Mouse (Mus musculus) heart, embryonic 12.5 days (tissue): ENCODE results near the gene Hamp. TPM values are rescaled to one million over a fixed set of nuclear protein-coding genes. Genes with fewer than 3 reads are reported as not detected.
A peak's percentile ranks its signal among the peaks of the same experiment; 100 is the strongest.
"Not testable (repeated sequence)": the region's sequence is repeated elsewhere in the genome, so short reads cannot be mapped to it uniquely, and the experiment has no call there.

Experiments
- ATAC-seq: fragments of 200-750 bp; cut with Nextera tagmentation; 2 replicates; pipeline ENCODE4 v1.8.0; 2017; ENCODE audit warnings: moderate TSS enrichment, moderate library complexity; ENCODE audit not compliant: insufficient number of reproducible peaks, low FRiP score
- H3K27ac ChIP-seq: fragments of 300-500 bp; sonication (generic); 2 replicates; pipeline ENCODE4 v1.5.1; 2016; ENCODE audit warnings: mild to moderate bottlenecking, moderate library complexity; ENCODE audit not compliant: poor library complexity, severe bottlenecking
- H3K27me3 ChIP-seq: fragments of 300-500 bp; sonication (generic); replicated peaks from 2 replicates; pipeline ENCODE4 v1.6.1; 2016; ENCODE audit warnings: mild to moderate bottlenecking, moderate library complexity
- H3K36me3 ChIP-seq: fragments of 300-500 bp; sonication (generic); 2 replicates; pipeline ENCODE4 v1.6.1; 2016; ENCODE audit warnings: mild to moderate bottlenecking, moderate library complexity
- H3K4me1 ChIP-seq: fragments of 300-500 bp; sonication (generic); replicated peaks from 2 replicates; pipeline ENCODE4 v1.6.1; 2016; ENCODE audit warnings: mild to moderate bottlenecking
- H3K4me2 ChIP-seq: fragments of 300-500 bp; sonication (generic); 2 replicates; pipeline ENCODE4 v1.6.1; 2016; ENCODE audit warnings: mild to moderate bottlenecking, moderate library complexity
- H3K4me3 ChIP-seq: fragments of 300-500 bp; sonication (generic); 2 replicates; pipeline ENCODE4 v1.5.1; 2016; ENCODE audit warnings: mild to moderate bottlenecking
- H3K9ac ChIP-seq: fragments of 300-500 bp; sonication (generic); 2 replicates; pipeline ENCODE4 v1.6.1; 2016; ENCODE audit warnings: mild to moderate bottlenecking, moderate library complexity
- H3K9me3 ChIP-seq: fragments of 300-500 bp; sonication (generic); replicated peaks from 2 replicates; pipeline ENCODE4 v1.6.1; 2016; ENCODE audit warnings: mild to moderate bottlenecking, moderate library complexity
- WGBS: fragments of 180-500 bp; shearing (Covaris S2); methylation state at CpG from one replicate; pipeline ENCODE4 v1.1.7; 2016; 5-methylcytosine and 5-hydroxymethylcytosine counted together
- polyA plus RNA-seq: library from polyadenylated mRNA; unstranded; fragments of >200 nt; fragmentation: Nextera tagmentation; extraction: Ambion mirVana; gene quantifications from 2 replicates; pipeline ENCODE4 v1.2.1, GENCODE M21; 2016

Gene Hamp
- polyA plus RNA-seq, 1 experiment from 2014 or later = not detected

DNA sequence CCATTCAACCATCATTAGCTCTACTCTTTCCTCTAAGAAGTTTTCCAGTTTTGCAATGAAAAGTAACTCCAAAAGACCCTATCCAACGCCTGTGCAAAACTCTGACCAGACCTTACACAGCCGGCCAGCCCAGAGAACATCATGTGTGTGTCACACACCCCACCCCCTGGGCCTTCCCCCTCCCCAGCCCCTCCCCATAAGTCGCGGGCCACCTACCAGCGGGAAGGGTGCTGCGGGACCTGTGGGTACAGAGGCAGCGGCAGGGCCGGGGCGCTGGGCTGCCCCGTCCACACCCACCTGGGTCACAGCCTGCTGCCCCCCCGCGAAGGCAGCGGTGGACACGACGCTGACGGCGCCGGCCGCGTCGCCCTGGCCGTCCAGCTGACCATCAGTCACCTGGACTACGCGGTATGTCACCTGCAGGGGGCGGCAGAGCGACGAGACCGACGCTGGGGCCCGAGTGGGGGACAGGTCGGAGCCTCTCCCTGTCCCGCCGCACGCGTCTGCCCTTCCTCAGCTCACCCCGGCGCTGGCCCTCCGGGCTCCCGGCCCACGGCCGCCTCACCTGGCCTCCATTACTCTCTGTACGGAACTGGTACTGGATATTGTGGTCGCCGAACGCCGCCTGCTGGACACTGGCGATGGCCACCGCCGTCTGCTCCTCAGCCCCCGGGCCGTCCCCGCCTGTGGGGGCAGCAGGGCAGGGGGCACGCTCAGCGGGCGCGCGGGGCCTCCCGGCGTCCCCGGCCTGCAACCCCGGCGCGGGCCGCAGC, 11.9 kb upstream of the Hamp start:
- Histone ChIP-seq H3K4me2 (peak overlapping the region; percentile 89), H3K36me3 (peaks cover 55% of the 10 kb centered on the region), H3K9ac (peak overlapping the region; percentile 100), H3K4me1 (peaks cover 19% of the 10 kb centered on the region), H3K27me3 (no peaks in the 10 kb centered on the region), H3K4me3 (peak overlapping the region; percentile 97), H3K27ac (peak overlapping the region; percentile 98), H3K9me3 (no peaks in the 10 kb centered on the region)
- WGBS = under 1% methylated on average over 52 of the region's 64 CpGs
- ATAC-seq = peak; percentile 83

DNA sequence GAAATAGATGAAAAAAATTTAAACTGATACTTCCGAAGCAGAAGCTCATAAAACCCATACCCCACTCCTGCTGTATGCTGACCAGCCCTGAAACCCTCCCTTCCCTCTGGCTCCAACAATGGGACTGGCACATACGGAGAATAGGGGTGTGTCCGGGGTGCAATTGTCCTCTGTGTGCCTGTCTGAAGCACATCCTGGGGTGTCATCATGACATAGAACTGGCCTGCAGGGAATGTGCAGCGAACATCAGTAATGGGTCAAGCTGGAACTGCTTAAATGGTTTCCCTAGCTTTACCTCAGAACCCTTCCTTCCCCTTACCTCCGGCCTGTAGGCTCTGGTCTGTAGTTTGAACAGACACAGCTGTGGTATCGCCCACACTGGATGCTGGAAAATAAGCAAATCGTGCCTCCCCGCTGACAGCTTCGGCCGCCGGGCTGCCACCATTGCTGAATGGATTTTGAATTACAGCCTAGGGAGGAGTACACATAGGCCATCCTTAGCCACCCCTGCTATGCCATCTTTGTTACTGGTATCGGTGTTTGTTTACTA, 11.2 kb upstream of the Hamp start:
- WGBS = 89% methylated on average over 12 of the region's 12 CpGs

DNA sequence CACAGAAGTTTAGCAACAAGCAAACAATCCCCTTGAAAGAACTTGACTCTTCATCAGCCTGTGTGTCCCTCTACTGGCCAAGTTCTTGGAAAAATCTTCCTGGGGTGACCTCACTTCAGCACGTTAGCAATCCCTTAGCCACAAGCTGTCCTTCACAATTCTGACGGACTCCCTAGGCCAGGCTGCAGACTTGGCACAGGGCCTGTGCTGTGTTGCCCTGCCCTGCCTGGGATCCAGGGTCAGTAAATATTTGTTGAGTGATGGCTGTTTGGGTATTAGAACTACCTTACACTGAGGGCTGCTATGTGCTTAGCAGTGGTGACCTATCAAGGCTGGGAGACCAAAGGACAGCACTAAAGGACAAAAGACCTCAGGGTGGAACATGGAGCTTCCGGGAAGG, 10.2 kb upstream of the Hamp start:
- peaks cover 68% of the 10 kb centered on the region for H3K36me3 ChIP-seq

More for the DNA sequence above, 11.2 kb upstream of the Hamp start:
- peak overlapping the region; percentile 89 for H3K4me2 ChIP-seq
- H3K27me3 ChIP-seq = no peaks in the 10 kb centered on the region
- H3K9ac ChIP-seq = peak overlapping the region; percentile 100; the same call in 1 of the 2 replicates
- no peaks in the 10 kb centered on the region for H3K9me3 ChIP-seq
- H3K4me1 ChIP-seq = peaks cover 19% of the 10 kb centered on the region
- H3K4me3 ChIP-seq = peak overlapping the region; percentile 97
- no peak overlapping the region for H3K27ac ChIP-seq
- H3K36me3 ChIP-seq = peaks cover 62% of the 10 kb centered on the region
- ATAC-seq = no peak

DNA sequence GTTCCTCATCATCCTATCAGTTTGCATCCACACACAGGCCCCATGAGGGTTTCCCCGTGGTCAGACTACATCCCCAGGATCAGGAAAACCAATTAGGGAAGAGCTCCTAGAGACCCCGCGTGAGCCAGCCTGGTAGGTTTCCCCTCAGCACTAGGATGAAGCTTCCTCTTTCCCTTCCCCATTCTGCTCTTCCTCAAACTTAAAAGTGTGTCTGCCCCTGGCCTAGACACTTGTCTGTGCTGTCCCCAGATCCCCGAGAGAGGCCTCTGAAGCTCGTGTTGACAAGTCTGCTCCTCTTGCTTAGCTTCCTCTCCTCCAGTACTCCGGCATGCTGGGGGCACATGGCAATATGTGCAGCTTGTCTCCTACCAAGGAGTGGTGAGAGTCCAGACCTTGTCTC, 9.6 kb upstream of the Hamp start:
- H3K27me3 ChIP-seq = no peaks in the 10 kb centered on the region
- no peak overlapping the region for H3K4me3 ChIP-seq
- WGBS = 82% methylated on average over 6 of the region's 6 CpGs
- peaks cover 67% of the 10 kb centered on the region for H3K36me3 ChIP-seq
- H3K9me3 ChIP-seq = no peaks in the 10 kb centered on the region
- ATAC-seq = no peak
- H3K4me1 ChIP-seq = peaks cover 17% of the 10 kb centered on the region
- H3K9ac ChIP-seq = no peak overlapping the region
- no peak overlapping the region for H3K27ac ChIP-seq
- H3K4me2 ChIP-seq = no peak overlapping the region

More for the DNA sequence above, 10.2 kb upstream of the Hamp start:
- WGBS = 82% methylated on average over 3 of the region's 3 CpGs
- no peak for ATAC-seq
- Histone ChIP-seq H3K9ac (no peak overlapping the region), H3K4me2 (no peak overlapping the region), H3K9me3 (no peaks in the 10 kb centered on the region), H3K27ac (no peak overlapping the region), H3K27me3 (no peaks in the 10 kb centered on the region), H3K4me3 (no peak overlapping the region), H3K4me1 (peaks cover 19% of the 10 kb centered on the region)

DNA sequence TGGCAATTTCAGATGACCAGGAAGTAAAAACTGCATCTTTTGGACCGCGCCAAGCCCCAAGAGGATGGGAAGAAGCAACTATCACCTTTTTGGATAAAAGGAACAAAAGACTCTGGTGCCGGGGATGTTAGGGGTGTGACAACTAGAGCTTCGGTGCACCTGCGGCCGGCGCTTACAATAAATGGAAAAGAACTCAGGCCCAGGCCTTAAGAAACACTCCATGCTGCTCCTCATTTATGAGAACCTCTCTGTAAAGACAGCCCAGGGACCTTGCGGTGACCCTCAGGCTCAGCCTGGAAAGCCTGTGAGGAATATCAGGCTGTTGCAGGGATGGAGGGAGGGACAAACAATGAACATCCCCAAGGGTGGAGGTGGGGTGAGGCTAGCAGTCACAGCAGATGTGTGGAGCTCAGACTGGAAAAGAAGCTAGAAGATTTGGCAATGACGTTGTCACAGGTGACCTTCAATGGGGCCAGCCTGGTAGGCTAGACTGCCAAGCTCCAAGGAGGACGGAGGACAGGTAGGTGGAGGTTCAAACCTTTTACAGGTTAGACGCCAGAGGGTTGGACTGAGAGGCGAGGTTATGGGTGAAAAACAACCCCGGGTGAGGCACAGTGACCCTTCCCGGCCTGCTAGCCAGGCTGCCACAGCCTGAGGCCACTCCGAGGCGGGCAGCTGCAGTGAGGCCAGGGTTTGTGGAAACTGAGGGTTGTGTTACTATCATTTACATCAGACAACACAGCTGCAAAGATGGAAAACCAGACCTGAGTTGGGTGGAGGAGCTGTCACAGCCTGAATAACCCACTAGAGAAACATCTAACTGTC, 8.8 kb upstream of the Hamp start:
- Histone ChIP-seq H3K4me3 (no peak overlapping the region), H3K4me2 (no peak overlapping the region), H3K36me3 (peaks cover 67% of the 10 kb centered on the region), H3K27me3 (no peaks in the 10 kb centered on the region), H3K4me1 (peaks cover 10% of the 10 kb centered on the region), H3K9me3 (no peaks in the 10 kb centered on the region), H3K27ac (no peak overlapping the region), H3K9ac (no peak overlapping the region)
- 92% methylated on average over 16 of the region's 16 CpGs for WGBS
- no peak for ATAC-seq

DNA sequence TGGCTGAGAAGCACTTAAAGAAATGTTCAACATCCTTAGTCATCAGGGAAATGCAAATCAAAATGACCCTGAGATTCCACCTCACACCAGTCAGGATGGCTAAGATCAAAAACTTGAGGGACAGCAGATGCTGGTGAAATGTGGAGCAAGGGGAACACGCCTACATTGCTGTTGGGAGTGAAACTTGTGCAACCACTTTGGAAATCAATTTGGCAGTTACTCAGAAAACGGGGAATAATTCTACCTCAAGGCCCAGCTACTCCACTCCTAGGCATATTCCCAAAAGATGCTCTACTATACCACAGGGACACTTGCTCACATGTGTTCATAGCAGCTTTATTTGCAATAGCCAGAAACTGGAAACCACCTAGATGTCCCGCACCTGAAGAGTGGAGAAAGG, 6.1 kb upstream of the Hamp start:
- H3K36me3 ChIP-seq = peaks cover 80% of the 10 kb centered on the region
- not testable (repeated sequence) for H3K9ac ChIP-seq, H3K4me2 ChIP-seq, H3K4me1 ChIP-seq, H3K4me3 ChIP-seq, ATAC-seq, H3K27ac ChIP-seq, H3K27me3 ChIP-seq, H3K9me3 ChIP-seq
- 87% methylated on average over 3 of the region's 3 CpGs for WGBS

DNA sequence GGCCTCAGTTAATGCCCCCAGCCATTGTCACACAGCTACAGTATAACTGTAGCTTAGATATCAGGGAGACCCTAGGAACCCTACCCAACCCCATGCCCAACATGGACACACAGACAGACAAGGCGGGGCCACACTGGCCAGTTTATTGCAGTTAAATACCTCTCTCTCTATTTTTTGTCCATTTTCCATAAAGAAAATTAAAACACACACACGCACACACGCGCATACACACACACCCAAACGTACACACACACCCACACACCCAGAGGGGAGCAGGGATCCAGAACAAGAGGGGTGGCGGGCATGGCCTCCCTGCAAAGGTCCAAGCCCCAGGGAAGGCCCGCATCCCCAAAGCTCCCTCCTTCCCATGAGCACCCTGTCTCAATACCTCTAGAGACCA, 2.0 kb upstream of the Hamp start:
- Histone ChIP-seq H3K9ac (no peak overlapping the region), H3K9me3 (no peaks in the 10 kb centered on the region), H3K4me3 (no peak overlapping the region), H3K36me3 (peaks cover 41% of the 10 kb centered on the region), H3K27ac (no peak overlapping the region), H3K4me1 (0 out of 2 replicates have a peak, but pooled peaks cover 3% of the 10 kb centered on the region), H3K27me3 (no peaks in the 10 kb centered on the region), H3K4me2 (no peak overlapping the region)
- no peak for ATAC-seq
- 93% methylated on average over 7 of the region's 7 CpGs for WGBS

DNA sequence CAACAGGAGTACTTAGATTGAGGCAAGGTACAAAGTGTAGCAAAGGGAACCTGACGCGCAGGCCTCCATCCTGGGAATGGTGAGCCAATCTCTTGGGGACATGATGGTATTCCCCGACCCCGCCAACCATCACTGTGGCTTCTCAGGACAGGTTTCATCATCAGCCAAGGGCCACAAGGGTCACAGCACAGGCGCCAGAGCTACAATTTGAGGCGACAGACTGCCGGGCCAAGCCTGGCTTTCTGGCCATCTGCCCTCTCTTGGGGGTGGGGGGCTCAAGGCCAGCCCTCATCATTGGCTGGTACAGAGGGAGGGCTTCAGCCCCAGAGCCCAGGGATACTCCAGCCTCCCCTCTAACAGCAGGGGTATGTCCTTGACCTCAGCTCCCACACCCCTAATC, 1.6 kb upstream of the Hamp start:
- H3K27me3 ChIP-seq, ATAC-seq, H3K9me3 ChIP-seq, H3K4me3 ChIP-seq, H3K4me2 ChIP-seq, H3K27ac ChIP-seq, H3K4me1 ChIP-seq, H3K9ac ChIP-seq: not testable (repeated sequence)
- H3K36me3 ChIP-seq = peaks cover 37% of the 10 kb centered on the region
- 83% methylated on average over 7 of the region's 7 CpGs for WGBS

DNA sequence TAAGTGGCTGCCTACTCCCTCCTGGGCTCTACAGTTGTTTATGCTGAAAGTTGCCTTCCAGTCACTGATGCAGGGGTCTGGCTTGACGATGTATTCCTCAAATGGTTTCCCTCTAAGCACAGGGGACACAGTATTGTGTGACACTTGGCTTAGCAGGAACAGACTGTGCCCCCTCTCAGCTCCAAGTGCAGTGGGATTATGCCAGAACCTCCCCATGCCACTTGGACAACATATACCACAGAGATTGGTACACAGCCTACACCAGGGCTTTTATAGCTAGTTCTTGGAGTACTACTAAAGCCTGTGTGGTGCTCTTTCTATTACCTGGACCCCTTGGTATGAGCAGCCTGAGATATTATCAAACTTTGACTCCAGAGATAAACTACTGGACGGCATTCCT, 874 bp upstream of the Hamp start:
- not testable (repeated sequence) for H3K4me2 ChIP-seq, H3K4me3 ChIP-seq, H3K9ac ChIP-seq, H3K27ac ChIP-seq, H3K27me3 ChIP-seq, H3K9me3 ChIP-seq, H3K4me1 ChIP-seq, ATAC-seq
- 47% methylated on average over 2 of the region's 2 CpGs for WGBS
- peaks cover 30% of the 10 kb centered on the region for H3K36me3 ChIP-seq

DNA sequence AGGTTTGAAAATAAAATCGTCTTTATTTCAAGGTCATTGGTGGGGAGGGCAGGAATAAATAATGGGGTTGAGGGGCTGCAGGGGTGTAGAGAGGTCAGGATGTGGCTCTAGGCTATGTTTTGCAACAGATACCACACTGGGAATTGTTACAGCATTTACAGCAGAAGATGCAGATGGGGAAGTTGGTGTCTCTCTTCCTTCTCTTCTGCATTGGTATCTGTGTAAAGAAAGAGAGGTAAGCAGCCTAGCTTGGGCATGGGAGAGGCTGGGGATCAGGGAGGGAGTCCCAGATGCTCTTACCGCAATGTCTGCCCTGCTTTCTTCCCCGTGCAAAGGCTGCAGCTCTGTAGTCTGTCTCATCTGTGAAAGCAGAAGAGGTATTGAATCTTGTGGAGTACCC, 1.5 kb downstream of the Hamp start:
- not testable (repeated sequence) for H3K9ac ChIP-seq, H3K4me1 ChIP-seq, ATAC-seq, H3K9me3 ChIP-seq, H3K4me3 ChIP-seq, H3K27me3 ChIP-seq, H3K27ac ChIP-seq, H3K4me2 ChIP-seq
- 48% methylated on average over 3 of the region's 3 CpGs for WGBS
- H3K36me3 ChIP-seq = peaks cover 14% of the 10 kb centered on the region

DNA sequence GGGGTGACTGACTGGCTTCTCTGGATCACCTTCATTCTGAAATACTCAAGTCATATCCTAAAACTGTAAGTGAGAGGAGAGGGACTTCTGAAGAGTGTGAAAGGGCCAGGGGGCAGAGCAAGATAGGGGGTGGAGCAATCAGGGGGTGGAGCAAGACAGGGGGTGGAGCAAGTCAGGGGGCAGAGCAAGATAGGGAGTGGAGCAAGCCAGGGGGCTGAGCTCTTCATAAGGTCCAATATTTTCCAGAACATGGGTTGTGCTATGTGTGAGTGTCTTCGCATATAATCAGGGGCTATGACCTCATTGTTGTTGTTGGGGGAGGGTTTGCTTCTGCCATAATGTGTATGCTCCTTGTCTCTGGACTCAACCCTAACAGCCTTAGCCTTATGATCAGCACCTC, 3.8 kb downstream of the Hamp start:
- not testable (repeated sequence) for H3K27ac ChIP-seq, ATAC-seq, H3K36me3 ChIP-seq, H3K27me3 ChIP-seq, H3K4me2 ChIP-seq, H3K9ac ChIP-seq, H3K9me3 ChIP-seq, H3K4me3 ChIP-seq, H3K4me1 ChIP-seq
- WGBS = 40% methylated on average over 1 of the region's 1 CpGs
